In genomic region chr14:31184195-31184594, GRCm38 (mm10) we compare ENCODE assay signal across 23 mouse cellular contexts. TPM values are rescaled to one million over a fixed set of nuclear protein-coding genes. Genes with fewer than 3 reads are reported as not detected.
A peak's percentile ranks its signal among the peaks of the same experiment; 100 is the strongest.
DNase-seq lines count a peak whose midpoint lies in the region; ATAC-seq and TF ChIP-seq lines count a peak whose summit lies in the region.
"Had no signal": no experiment of that assay in that cellular context is flagged by ENCODE, and none has a peak within 500 bp of the region (broad histone marks: within the 10 kb centered on the region; RNA-seq: fewer than 3 reads in every experiment).

No protein-coding gene starts in this region.

- H3K4me2 ChIP-seq in kidney, embryonic 15.5 days, result no peak overlapping the region
- no peak overlapping the region for H3K4me2 ChIP-seq in liver, embryonic 15.5 days
- H3K4me2 ChIP-seq: midbrain, embryonic 11.5 days had no signal

- peak overlapping the region; percentile 6; the same call in 1 of the 2 replicates for H3K27ac ChIP-seq in kidney, adult 2 months (ENCODE audit: insufficient read depth, low read depth, low read length)
- H3K27ac ChIP-seq in kidney, embryonic 15.5 days, result no peak overlapping the region
- peak overlapping the region; percentile 70 for H3K27ac ChIP-seq in bone marrow, adult 2 months (ENCODE audit: control insufficient read depth, insufficient read depth, low read depth, low read length, poor library complexity)
- peak overlapping the region; percentile 93 for H3K27ac ChIP-seq in bone marrow macrophage, adult 2 months (ENCODE audit: insufficient read depth, low read depth, low read length)
- H3K27ac ChIP-seq in liver, embryonic 15.5 days (replicated peaks), result peak overlapping the region; percentile 80
- H3K27ac ChIP-seq: embryonic facial prominence, embryonic 10.5 days; forebrain, embryonic 10.5 days had no signal

- ATAC-seq in kidney, embryonic 15.5 days (replicated peaks; ENCODE audit: low FRiP score), result no peak
- no peak for ATAC-seq in liver, embryonic 15.5 days (ENCODE audit: insufficient read depth)
- ATAC-seq in erythroid progenitor cell, adult 5-6 weeks (replicated peaks; ENCODE audit: low FRiP score, poor library complexity, severe bottlenecking), result no peak
- ATAC-seq: activated CD4-positive, CD25-positive, alpha-beta regulatory T cell, adult 4 months; hindbrain, embryonic 16.5 days; intestine, embryonic 16.5 days; lung, postnatal 0 days had no signal

- H3K9ac ChIP-seq in kidney, embryonic 15.5 days, result no peak overlapping the region
- H3K9ac ChIP-seq in liver, embryonic 15.5 days, result no peak overlapping the region

- no peak for DNase-seq in kidney, adult 2 months
- no peak for DNase-seq in embryo, embryonic 10.5 days (ENCODE audit: low spot score)
- DNase-seq: adrenal gland, postnatal 10 days; cerebellum, adult 9-10 months; kidney, postnatal 36 days; right cerebral cortex, adult 18-20 months; right cerebral cortex, postnatal 4 days; thymus, adult 18-20 months; thymus, postnatal 36 days had no signal

- H3K9me3 ChIP-seq in kidney, embryonic 15.5 days (replicated peaks), result no peaks in the 10 kb centered on the region
- no peaks in the 10 kb centered on the region for H3K9me3 ChIP-seq in liver, embryonic 15.5 days (replicated peaks)
- H3K9me3 ChIP-seq: embryonic facial prominence, embryonic 10.5 days; forebrain, embryonic 10.5 days had no signal

- H3K4me1 ChIP-seq in kidney, adult 2 months (ENCODE audit: control insufficient read depth, insufficient read depth, low read length), result peaks cover 39% of the 10 kb centered on the region
- peaks cover 10% of the 10 kb centered on the region; the same call in 1 of the 2 replicates for H3K4me1 ChIP-seq in kidney, embryonic 15.5 days
- peaks cover 8% of the 10 kb centered on the region; the same call in 1 of the 2 replicates for H3K4me1 ChIP-seq in bone marrow, adult 2 months (ENCODE audit: control insufficient read depth, insufficient read depth, low read length)
- peaks cover 73% of the 10 kb centered on the region for H3K4me1 ChIP-seq in bone marrow macrophage, adult 2 months (ENCODE audit: control insufficient read depth, insufficient read depth, low read length)
- H3K4me1 ChIP-seq in liver, embryonic 15.5 days (replicated peaks), result peaks cover 44% of the 10 kb centered on the region
- H3K4me1 ChIP-seq: embryonic facial prominence, embryonic 10.5 days had no signal

- no peak for TF ChIP-seq CTCF in kidney, adult 2 months (conservative IDR thresholded peaks at IDR 0.05; ENCODE audit: insufficient read depth, insufficient read length, low read depth, low read length)
- no peak for TF ChIP-seq CTCF in bone marrow, adult 2 months (IDR thresholded peaks at IDR 0.05; ENCODE audit: control insufficient read depth, insufficient read depth, low read length)
- no peak for TF ChIP-seq CTCF in bone marrow macrophage, adult 2 months (IDR thresholded peaks at IDR 0.05; ENCODE audit: low read depth, low read length)

- TF ChIP-seq POLR2A in kidney, adult 2 months (IDR thresholded peaks at IDR 0.05; ENCODE audit: low read depth, low read length), result no peak
- TF ChIP-seq POLR2A in bone marrow, adult 2 months (IDR thresholded peaks at IDR 0.05; ENCODE audit: borderline replicate concordance, control insufficient read depth, low read depth, low read length), result no peak
- no peak for TF ChIP-seq POLR2A in bone marrow macrophage, adult 2 months (IDR thresholded peaks at IDR 0.05; ENCODE audit: borderline replicate concordance, low read depth, low read length)

- H3K27me3 ChIP-seq in kidney, adult 2 months (replicated peaks; ENCODE audit: control insufficient read depth, insufficient read depth, low read length), result no peaks in the 10 kb centered on the region
- no peaks in the 10 kb centered on the region for H3K27me3 ChIP-seq in kidney, embryonic 15.5 days
- no peaks in the 10 kb centered on the region for H3K27me3 ChIP-seq in liver, embryonic 15.5 days

- 88% methylated on average over 12 of the region's 12 CpGs for WGBS in kidney, adult 2 months
- 92% methylated on average over 12 of the region's 12 CpGs for WGBS in kidney, embryonic 15.5 days
- 87% methylated on average over 12 of the region's 12 CpGs for WGBS in bone marrow, adult 2 months
- WGBS in liver, embryonic 15.5 days (ENCODE audit: insufficient replicate concordance), result 84% methylated on average over 12 of the region's 12 CpGs

- H3K4me3 ChIP-seq in kidney, adult 2 months (ENCODE audit: insufficient read depth, low read depth, low read length), result no peak overlapping the region
- no peak overlapping the region for H3K4me3 ChIP-seq in kidney, embryonic 15.5 days (replicated peaks)
- no peak overlapping the region for H3K4me3 ChIP-seq in bone marrow, adult 2 months (replicated peaks; ENCODE audit: control insufficient read depth, low read depth, low read length)
- no peak overlapping the region for H3K4me3 ChIP-seq in bone marrow macrophage, adult 2 months (ENCODE audit: insufficient read depth, low read length)
- H3K4me3 ChIP-seq in liver, embryonic 15.5 days (replicated peaks), result no peak overlapping the region
- H3K4me3 ChIP-seq: embryonic facial prominence, embryonic 10.5 days; forebrain, embryonic 10.5 days had no signal

- H3K36me3 ChIP-seq in kidney, adult 2 months (ENCODE audit: control insufficient read depth, insufficient read depth, low read length), result peaks cover 12% of the 10 kb centered on the region
- H3K36me3 ChIP-seq in kidney, embryonic 15.5 days, result peaks cover 100% of the 10 kb centered on the region
- peaks cover 93% of the 10 kb centered on the region for H3K36me3 ChIP-seq in liver, embryonic 15.5 days (replicated peaks)

RNA-seq across cellular contexts. Expression of gene Stab1, which starts 15.8 kb away (rescaled TPM):
- 41.5 and 46.8 TPM in 2 replicates for polyA plus RNA-seq in kidney, adult 2 months (2012; rRNA removed)
- 32.6 and 40.6 TPM in 2 replicates for polyA plus RNA-seq in kidney, embryonic 15.5 days (2015; fragmentation: Nextera tagmentation; extraction: Ambion mirVana)
- 56.3 and 73.4 TPM in 2 replicates for polyA plus RNA-seq in bone marrow, adult 2 months (2011; ENCODE audit: insufficient read depth, insufficient read length, low replicate concordance, missing spikeins)
- 1,445 and 1,606 TPM in 2 replicates for polyA plus RNA-seq in bone marrow macrophage, adult 2 months (2012; ENCODE audit: insufficient read depth, insufficient read length, missing spikeins)
- polyA plus RNA-seq in liver, embryonic 15.5 days (2015; fragmentation: Nextera tagmentation; extraction: Ambion mirVana), result 22.0 and 27.4 TPM in 2 replicates
- 27.2 TPM in 1 of 2 replicates, not detected in the other for total RNA-seq in erythroid progenitor cell, adult 5-6 weeks (2015; ENCODE audit: low replicate concordance)
- total RNA-seq in erythroid progenitor cell, adult 5-6 weeks (2017; ENCODE audit: low replicate concordance), result 0.64 TPM in 1 of 2 replicates, not detected in the other
- total RNA-seq: hematopoietic stem cell, adult 5-6 weeks had no signal

RNA-seq across cellular contexts. Expression of gene Tnnc1, which starts 23.9 kb away (rescaled TPM):
- polyA plus RNA-seq in kidney, adult 2 months (2012; rRNA removed), result 2.1 and 9.1 TPM in 2 replicates
- 19.5 and 33.2 TPM in 2 replicates for polyA plus RNA-seq in kidney, embryonic 15.5 days (2015; fragmentation: Nextera tagmentation; extraction: Ambion mirVana)
- polyA plus RNA-seq in bone marrow, adult 2 months (2011; ENCODE audit: insufficient read depth, insufficient read length, low replicate concordance, missing spikeins), result 4.2 TPM in 1 of 2 replicates, not detected in the other
- 4.0 and 4.1 TPM in 2 replicates for polyA plus RNA-seq in bone marrow macrophage, adult 2 months (2012; ENCODE audit: insufficient read depth, insufficient read length, missing spikeins)
- 66.4 and 66.7 TPM in 2 replicates for polyA plus RNA-seq in liver, embryonic 15.5 days (2015; fragmentation: Nextera tagmentation; extraction: Ambion mirVana)
- not detected in 2 replicates for total RNA-seq in erythroid progenitor cell, adult 5-6 weeks (2015; ENCODE audit: low replicate concordance)
- total RNA-seq in erythroid progenitor cell, adult 5-6 weeks (2017; ENCODE audit: low replicate concordance), result not detected in 2 replicates
- total RNA-seq: hematopoietic stem cell, adult 5-6 weeks; MEL had no signal
- polyA plus RNA-seq: activated CD4-positive, CD25-positive, alpha-beta regulatory T cell, adult 4 months had no signal

RNA-seq across cellular contexts. Expression of gene Nisch, which starts 32.6 kb away (rescaled TPM):
- polyA plus RNA-seq in kidney, adult 2 months (2012; rRNA removed), result 244 and 277 TPM in 2 replicates
- polyA plus RNA-seq in kidney, embryonic 15.5 days (2015; fragmentation: Nextera tagmentation; extraction: Ambion mirVana), result 351 and 428 TPM in 2 replicates
- 102 and 233 TPM in 2 replicates for polyA plus RNA-seq in bone marrow, adult 2 months (2011; ENCODE audit: insufficient read depth, insufficient read length, low replicate concordance, missing spikeins)
- polyA plus RNA-seq in bone marrow macrophage, adult 2 months (2012; ENCODE audit: insufficient read depth, insufficient read length, missing spikeins), result 366 and 398 TPM in 2 replicates
- 92.3 and 115 TPM in 2 replicates for polyA plus RNA-seq in liver, embryonic 15.5 days (2015; fragmentation: Nextera tagmentation; extraction: Ambion mirVana)
- 55.1 and 59.1 TPM in 2 replicates for total RNA-seq in erythroid progenitor cell, adult 5-6 weeks (2015; ENCODE audit: low replicate concordance)
- 48.8 and 49.1 TPM in 2 replicates for total RNA-seq in erythroid progenitor cell, adult 5-6 weeks (2017; ENCODE audit: low replicate concordance)

RNA-seq across cellular contexts. Expression of gene Sema3g, which starts 33.5 kb away (rescaled TPM):
- 34.2 and 38.8 TPM in 2 replicates for polyA plus RNA-seq in kidney, adult 2 months (2012; rRNA removed)
- polyA plus RNA-seq in kidney, embryonic 15.5 days (2015; fragmentation: Nextera tagmentation; extraction: Ambion mirVana), result 3.7 and 3.8 TPM in 2 replicates
- polyA plus RNA-seq in bone marrow, adult 2 months (2011; ENCODE audit: insufficient read depth, insufficient read length, low replicate concordance, missing spikeins), result 1.1 and 2.7 TPM in 2 replicates
- not detected in 2 replicates for polyA plus RNA-seq in bone marrow macrophage, adult 2 months (2012; ENCODE audit: insufficient read depth, insufficient read length, missing spikeins)
- 0.03 and 0.08 TPM in 2 replicates for polyA plus RNA-seq in liver, embryonic 15.5 days (2015; fragmentation: Nextera tagmentation; extraction: Ambion mirVana)
- total RNA-seq in erythroid progenitor cell, adult 5-6 weeks (2015; ENCODE audit: low replicate concordance), result not detected in 2 replicates
- total RNA-seq in erythroid progenitor cell, adult 5-6 weeks (2017; ENCODE audit: low replicate concordance), result not detected in 2 replicates
- polyA plus RNA-seq: activated CD4-positive, CD25-positive, alpha-beta regulatory T cell, adult 4 months had no signal

RNA-seq across cellular contexts. Expression of gene Nt5dc2, which starts 53.3 kb away (rescaled TPM):
- polyA plus RNA-seq in kidney, adult 2 months (2012; rRNA removed), result 56.2 and 62.4 TPM in 2 replicates
- polyA plus RNA-seq in kidney, embryonic 15.5 days (2015; fragmentation: Nextera tagmentation; extraction: Ambion mirVana), result 373 and 384 TPM in 2 replicates
- 22.9 and 25.2 TPM in 2 replicates for polyA plus RNA-seq in bone marrow, adult 2 months (2011; ENCODE audit: insufficient read depth, insufficient read length, low replicate concordance, missing spikeins)
- polyA plus RNA-seq in bone marrow macrophage, adult 2 months (2012; ENCODE audit: insufficient read depth, insufficient read length, missing spikeins), result 135 and 136 TPM in 2 replicates
- 167 and 213 TPM in 2 replicates for polyA plus RNA-seq in liver, embryonic 15.5 days (2015; fragmentation: Nextera tagmentation; extraction: Ambion mirVana)
- total RNA-seq in erythroid progenitor cell, adult 5-6 weeks (2015; ENCODE audit: low replicate concordance), result 10.9 and 25.2 TPM in 2 replicates
- total RNA-seq in erythroid progenitor cell, adult 5-6 weeks (2017; ENCODE audit: low replicate concordance), result 9.9 and 11.0 TPM in 2 replicates
- polyA plus RNA-seq: activated CD4-positive, CD25-positive, alpha-beta regulatory T cell, adult 4 months had no signal

Comparison
In these comparisons a context has a peak if more than half of its experiments do, and no peak if none do; other contexts are left out.
1. RNA of gene Stab1, which starts 15.8 kb away (polyA plus RNA-seq): 1,445 to 1,606 TPM in bone marrow macrophage, adult 2 months; 56.3 to 73.4 TPM in bone marrow, adult 2 months, 41.5 to 46.8 TPM in kidney, adult 2 months, 32.6 to 40.6 TPM in kidney, embryonic 15.5 days and 22.0 to 27.4 TPM in liver, embryonic 15.5 days; every median in the first group is over 10 times any median in the second.